Mouse (Mus musculus): ENCODE data around the gene Brdt. TPM values are rescaled to one million over a fixed set of nuclear protein-coding genes. Genes with fewer than 3 reads are reported as not detected.
A peak's percentile ranks its signal among the peaks of the same experiment; 100 is the strongest.
"Not testable (repeated sequence)": the region's sequence is repeated elsewhere in the genome, so short reads cannot be mapped to it uniquely, and the experiment has no call there.

The Brdt gene
- total RNA-seq, 2 experiments from 2014 or later: 2.6 to 3.5 TPM

DNA sequence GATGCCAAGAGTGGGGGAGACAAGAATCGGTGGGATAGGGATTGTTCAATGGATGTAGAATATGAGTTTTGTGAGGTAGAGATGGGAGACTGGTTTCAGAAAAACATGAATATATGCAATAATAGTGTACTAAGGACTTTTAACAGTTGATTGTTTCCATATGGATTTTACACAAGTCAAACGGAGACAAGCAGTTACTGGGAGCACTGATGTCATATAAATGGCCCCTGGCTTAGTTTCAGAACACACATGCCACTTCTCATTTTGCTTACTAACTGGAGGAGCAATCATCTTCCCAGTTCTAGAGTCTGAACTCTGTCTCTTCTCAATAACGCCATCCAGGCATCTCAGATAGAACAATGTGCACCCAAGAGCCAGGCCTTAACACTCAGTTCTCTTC is 9.4 kb downstream of the Brdt start:
- DNase-seq: no peak

DNA sequence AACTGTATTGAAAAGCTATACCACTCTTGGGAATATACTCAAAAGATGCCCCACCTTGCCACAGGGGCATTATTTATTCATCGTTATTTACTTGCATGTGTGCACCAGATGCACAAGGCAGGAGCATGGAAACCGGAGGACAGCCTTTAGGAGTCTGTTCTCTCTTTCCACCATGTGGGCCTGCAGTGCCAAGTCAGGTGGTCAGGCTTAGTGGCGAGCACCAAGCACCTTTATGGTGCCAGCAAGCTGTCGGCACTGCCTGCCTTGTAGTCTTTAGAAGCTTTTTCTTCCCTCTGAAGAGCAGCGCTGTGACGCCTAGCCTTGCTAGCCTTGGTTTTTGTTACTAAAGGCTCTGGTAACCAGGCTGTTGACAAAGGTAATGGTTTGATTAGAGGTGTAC is 11.9 kb downstream of the Brdt start:
- no peak for DNase-seq

DNA sequence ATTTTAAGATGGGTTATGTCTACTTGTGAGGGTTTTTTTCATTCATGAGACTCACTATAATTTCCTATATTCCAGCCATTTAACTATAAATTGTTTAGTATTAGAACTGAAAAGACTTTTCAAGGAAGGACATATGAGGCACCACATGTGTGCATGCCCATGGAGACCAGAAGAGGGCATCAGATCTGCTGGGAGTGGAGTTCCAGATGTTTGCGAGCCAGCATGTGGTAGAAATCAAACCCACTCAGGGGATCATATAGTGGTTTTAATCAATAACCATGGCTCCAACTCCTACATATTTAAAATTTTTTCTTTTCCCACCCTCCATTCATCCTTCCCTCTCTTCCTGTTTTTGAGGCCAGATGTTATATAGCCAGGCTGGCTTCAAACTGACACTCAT is 15.3 kb downstream of the Brdt start:
- no peak for DNase-seq

DNA sequence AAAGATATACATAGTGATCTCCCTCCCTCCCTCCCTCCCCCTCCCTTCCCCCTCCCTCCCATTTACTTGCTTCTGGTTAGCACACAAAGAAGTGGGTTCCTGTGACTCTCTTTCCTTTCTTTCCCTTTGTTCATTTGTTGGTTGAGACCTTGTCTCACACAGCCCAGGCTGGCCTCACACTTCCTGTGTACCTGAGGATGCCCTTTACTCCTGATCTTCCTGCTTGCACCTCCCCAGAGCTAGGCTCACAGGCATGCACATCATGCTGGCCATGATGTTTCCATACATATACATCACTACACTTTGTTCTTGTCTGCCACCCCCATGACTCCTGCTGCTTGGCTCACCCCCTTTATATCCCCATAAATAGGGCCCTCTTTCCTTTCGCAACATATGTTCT is 21.6 kb downstream of the Brdt start:
- DNase-seq: no peak

DNA sequence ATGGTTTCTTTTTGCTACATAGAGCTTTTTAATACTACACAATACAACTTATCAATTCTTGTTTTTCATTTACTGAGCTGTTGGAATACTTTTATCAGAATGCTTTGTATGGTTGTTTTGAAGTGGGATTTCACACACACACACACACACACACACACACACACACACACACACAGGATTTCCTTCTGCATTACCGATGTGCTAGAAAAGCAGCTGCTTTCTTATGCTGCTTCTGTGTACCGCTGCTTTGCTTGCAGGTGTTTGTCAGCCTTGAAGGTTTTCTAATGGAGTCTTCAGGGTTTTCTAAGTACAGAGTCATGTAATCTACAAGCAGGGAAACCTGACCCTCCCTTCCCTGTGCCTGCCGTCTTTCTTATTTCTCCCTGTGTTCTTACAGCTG is 23.0 kb downstream of the Brdt start:
- no peak for DNase-seq

DNA sequence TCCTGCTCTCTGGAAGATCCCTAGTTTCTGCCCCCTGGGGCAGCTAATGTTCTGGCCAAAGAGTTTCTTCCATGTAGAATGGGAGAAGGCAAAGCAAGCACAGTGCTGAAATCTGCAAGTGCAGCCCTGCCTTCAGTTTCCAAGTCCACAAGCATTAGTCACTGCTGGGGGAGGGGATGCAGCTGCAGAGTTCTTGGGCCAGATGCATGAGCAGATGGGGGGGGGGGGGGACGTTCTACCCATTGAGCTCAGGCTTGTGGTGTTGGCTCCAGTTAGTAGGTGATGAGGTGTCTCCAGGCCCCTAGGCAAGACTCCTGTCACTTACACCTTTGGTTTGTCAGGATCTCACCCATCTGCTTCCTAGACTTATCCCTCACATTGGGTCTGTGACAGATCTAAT is 24.8 kb downstream of the Brdt start:
- peak; percentile 28 for DNase-seq

DNA sequence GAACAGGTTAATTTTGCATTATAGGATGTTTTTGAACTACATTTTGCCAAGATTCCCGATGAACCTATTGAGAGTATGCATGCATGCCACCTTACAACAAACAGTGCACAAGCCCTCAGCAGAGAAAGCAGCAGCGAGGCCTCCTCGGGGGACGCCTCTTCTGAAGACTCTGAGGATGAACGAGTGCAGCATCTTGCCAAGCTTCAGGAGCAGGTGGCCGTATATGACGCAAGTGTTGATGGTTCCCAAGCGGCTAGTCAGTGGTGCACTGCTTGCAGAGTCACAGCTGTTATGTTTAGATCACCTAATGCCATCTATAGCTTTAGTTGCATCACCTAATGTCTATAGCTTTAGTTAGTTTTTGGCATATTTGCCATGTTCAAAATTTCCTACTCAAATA is 26.8 kb downstream of the Brdt start:
- no peak for DNase-seq

DNA sequence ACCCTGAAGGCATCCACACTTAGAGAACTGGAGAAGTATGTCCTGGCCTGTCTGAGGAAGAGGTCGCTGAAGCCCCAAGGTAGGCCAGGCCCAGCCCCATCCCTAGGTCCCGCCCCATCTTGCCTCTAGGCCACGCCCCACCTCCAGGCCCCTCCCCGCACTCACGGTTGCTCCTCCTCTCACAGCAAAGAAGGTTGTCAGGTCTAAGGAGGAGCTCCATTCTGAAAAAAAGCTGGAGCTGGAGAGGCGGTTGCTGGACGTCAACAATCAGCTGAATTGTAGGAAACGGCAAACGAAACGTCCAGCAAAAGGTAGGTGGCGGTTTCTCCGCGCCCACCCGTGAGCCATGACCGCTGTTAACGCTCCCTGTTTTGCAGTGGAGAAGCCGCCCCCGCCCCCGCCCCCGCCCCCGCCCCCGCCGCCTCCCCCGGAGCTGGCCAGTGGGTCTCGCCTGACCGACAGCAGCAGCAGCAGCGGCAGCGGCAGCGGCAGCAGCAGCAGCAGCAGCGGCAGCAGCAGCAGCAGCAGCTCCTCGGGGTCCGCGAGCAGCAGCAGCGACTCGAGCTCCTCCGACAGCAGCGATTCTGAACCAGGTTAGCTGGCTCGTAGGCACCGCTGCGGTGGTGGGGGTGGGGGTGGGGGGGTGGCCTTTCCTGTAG is 28.6 kb downstream of the Brdt start:
- DNase-seq: peak; percentile 95

DNA sequence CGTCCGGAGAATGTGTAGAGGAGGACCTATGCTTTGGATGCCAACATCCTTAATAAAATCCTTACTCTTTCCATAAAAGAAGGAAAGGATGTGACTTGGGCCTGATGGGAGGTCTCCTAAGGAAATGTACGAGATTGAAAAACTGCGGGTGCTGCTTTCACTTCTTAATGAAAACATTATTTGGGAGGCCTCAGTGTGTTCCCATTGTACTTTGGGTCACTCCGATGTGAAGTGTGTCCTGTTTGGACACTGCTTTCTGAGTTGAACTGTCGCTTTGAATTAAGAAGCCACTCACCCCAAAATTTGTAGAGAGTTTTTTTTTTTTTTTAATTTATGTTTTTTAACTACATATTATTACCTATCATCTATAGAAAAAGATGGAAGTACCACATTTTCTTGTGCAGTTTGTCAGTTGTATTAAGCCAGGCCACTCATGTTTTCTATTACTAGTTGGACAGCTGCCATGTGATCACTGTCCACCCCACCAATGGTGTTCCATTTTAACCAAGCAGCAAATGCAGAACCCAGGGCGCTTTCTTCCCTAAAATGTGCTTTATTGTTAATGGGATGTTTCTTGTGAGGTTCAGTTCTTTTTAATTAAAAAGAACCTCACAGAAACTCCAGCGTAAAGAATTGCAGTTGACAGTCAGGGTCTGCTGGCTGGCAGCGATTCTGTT is 29.2 kb downstream of the Brdt start:
- DNase-seq: peak; percentile 8

DNA sequence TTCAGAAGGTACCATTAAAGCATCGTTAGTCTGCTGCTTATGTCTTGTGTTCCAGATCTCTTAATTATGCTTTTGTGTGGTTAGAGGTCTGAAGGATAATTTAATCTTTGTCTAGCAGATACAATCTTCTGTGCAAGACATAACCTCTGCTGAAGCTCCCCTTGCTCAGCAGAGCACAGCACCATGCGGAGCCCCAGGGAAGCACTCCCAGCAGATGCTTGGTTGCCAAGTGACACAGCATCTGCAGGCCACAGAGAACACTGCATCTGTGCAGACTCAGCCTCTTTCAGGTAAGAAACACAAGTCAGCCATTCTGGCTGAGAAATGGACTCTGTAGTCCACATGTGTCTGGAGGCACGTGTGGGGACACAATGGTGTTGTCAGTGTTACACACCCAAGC is 39.1 kb downstream of the Brdt start:
- no peak for DNase-seq

DNA sequence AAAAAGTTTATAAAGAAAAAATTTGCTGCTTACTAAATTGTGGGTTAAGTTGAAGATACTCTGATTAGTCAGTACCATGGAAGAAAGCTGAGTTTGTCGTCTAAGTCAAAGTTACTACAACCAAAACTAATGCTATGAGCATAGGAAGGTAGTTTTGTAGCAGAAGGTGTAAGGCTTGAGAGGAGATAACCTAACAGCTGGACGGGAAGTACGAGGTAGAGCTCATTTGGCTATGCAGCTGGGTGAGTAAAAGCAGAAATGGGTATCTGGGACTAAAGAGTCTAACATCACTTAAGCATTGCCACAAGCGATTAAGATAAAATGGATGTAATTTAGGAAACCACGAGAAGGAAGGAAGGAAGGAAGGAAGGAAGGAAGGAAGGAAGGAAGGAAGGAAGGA is 40.4 kb downstream of the Brdt start:
- no peak for DNase-seq

DNA sequence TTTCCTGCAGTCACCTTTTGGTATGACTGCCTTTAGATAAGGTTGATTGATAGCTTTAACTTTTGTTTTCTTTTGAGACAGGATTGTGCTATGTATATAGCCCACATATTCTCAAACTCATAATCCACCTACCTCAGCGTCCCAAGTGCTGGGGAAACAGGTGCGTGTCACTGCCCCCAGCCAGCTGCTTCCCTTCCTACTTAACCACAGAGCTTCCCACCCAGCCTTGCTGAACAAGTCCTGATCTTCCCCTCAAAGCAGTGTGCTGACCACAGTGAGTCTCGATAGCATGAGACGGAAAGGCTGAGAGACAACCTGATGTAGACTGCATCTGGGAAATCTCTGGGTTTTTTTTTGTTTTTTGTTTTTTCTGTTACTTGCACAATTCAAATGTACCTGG is 42.3 kb downstream of the Brdt start:
- DNase-seq: no peak

DNA sequence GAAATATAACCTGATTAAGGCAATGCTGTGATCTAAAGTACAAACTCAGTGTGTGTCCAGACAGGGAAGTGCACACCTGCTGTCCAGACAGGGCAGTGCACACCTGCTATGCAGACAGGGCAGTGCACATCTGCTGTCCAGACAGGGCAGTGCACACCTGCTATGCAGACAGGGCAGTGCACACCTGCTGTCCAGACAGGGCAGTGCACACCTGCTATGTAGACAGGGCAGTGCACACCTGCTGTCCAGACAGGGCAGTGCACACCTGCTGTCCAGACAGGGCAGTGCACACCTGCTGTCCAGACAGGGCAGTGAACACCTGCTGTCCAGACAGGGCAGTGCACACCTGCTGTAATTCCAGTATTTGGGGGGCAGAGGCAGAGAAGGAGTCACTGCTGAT is 55.5 kb downstream of the Brdt start:
- DNase-seq: not testable (repeated sequence)

DNA sequence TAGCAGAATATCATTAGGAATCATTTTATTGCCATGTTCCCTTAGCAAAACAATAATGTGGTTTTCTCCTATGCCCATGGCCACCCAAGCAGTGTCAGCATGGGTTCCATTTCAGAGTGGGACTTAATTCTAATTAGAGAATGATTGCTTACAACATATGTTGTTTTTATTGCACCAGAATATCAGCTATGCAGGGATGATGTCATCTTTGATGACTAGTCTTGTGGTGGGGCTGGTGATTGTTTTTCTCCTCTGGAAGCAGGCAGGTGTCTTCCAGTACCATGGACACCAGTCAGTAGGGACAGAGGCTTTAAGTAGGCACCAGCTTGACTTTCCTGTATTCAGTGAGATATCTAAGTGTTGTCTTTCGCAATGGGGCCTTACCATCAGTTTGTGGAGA is 56.8 kb downstream of the Brdt start:
- no peak for DNase-seq

DNA sequence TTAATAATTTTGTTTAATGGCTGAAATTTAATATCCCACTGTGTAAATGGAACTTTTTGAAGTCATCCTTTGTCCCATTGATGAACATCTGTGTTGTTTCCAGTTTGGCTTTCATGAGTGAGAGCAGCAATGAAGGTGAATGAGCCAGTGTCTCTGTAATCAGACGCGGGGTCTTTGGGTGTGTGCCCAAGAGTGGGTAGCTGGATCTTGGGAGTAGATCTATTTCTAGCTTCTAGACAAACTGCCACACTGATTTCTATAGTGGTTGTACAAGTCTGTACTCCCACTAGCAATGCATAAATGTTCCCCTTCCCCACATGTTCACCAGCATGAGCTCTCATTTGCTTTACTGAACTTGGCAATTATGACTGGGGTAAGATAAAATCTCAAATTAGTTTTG is 58.4 kb downstream of the Brdt start:
- DNase-seq: no peak

DNA sequence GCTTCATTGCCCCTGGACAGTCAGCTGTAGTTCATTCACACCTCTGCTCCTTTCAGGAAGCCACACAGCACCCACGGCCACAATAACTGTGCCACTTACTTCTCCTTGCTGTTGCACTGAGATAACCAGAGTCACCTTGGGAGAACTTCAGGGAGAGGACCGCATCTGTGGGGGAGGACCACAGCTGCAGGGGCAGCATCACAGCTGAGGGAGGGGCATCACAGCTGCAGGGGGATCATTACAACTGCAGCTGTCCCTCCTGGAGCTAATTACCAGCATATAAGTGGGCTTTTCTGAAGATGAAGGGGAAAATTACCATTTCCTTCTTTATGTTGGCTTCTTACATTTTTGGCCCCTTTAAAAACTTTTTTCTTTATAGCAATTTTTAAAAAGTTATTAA is 63.5 kb downstream of the Brdt start:
- DNase-seq: no peak

DNA sequence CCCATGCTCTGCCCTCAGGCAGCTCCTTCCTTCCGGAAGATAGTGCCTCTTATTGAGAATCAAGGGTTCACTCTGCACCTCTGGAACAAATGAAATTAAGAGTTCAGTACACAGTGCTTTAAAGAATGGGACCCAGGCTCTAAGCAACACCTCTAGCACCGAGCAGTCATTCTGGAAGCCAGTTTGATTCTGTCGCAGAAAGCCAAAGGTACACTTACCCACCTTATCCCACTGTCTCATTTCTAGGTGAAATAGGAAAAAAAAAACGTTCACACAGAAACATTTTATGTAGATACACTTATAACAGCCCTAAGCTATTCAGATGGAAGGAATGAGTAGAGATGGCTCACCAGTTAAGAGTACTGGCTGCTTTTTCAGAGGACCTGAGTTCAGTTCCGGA is 71.5 kb downstream of the Brdt start, which contains the start of gene Ephx4:
Gene Ephx4 (plus strand): TSS at position 301 of the 400 bp plus-strand sequence.
- no peak for DNase-seq

DNA sequence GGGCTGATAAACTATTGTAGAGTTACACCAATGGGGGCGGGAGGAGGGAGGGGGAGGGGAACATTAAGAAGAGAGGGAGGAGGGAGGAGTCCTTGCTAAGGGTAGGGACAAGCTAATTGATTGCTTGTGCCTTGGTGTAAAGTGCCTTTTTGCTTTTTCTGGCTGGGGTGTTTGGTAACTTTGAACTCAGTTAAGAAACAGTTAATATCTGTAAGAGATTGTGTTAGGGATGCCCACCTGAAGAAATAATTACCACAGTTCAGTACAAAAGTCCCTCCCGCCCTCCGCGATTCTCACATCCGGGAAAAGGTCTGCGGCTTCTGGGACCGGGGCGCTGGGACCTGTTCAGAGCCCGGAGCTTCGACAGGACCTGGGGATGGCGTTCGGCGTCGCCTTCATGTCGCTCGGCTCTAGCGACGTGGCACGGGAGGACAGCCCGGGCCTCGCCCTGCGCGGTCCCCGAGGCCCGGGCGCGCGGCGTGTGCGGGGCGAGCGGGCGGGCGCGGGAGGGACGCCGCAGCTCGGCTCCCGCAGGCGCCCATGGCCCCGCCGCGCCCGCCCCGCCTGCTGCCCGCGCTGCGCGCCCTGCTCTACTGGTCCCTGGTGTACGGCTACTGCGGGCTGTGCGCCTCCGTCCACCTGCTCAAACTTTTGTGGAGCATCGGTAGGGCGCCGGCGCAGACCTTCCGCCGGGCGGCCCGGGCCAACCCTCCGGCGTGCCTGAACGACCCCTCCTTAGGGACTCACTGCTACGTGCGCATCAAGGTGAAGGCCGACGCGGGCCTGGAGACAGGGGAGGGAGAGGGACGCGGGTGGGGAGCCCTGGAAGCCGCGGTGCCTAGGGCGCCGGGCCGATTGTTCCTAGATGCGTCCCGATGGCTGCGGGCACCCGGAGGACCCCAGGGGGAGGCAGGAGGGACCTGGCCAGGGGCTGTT is 72.3 kb downstream of the Brdt start:
- DNase-seq: peak; percentile 42

DNA sequence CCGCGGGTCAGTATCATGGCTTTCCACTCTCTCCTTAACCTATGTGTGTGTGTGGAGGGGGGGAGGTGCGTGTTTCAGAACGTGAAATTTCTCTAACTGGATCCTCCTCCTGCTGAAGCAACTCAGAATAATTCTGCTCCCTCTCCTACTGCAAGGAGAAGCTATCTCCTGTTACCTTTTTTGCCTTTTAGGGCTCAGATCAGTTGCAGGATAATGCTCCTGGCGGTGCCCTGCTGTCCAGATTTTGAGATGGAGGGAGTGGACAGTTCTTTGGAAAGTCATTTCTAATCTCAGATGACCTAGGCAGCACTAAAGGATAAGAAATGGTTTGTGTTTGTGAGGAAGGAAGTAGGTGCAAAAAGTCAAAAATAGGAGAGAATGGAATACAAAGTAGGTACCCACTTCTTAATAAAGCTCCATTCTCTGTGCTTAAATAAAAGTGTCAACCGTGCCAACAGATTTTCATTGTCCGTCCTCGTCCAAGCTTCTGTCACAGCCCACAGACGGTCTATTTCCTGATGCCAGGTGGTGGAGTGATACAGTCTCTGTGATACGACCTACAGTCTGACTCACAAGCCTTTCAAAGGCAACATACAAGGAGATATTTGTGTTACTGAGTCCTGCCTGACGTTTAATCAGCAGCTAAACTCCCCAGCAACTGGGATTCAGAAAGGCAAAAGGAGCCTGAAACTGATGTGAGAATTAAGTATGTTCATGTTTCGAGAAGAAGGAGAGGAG is 73.2 kb downstream of the Brdt start:
- no peak for DNase-seq

DNA sequence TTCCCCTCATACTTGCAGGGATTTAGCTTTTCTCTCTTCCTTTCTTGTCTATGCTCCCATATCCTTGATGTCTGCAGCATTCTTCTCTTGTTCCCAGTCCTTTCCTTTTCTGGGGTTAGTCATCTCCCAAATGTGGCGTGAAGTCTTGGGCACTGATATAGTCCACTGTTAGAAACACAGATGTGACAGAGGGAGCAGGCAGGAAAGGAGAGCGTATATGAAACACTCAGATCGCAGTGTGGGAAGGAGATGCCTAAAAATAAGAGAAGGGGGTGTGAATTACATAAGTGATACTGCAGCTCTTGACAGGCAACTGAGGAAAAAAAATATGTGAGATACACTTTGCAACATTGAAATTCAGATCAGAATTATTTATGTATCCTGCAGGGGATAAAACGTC is 74.4 kb downstream of the Brdt start:
- DNase-seq: no peak

DNA sequence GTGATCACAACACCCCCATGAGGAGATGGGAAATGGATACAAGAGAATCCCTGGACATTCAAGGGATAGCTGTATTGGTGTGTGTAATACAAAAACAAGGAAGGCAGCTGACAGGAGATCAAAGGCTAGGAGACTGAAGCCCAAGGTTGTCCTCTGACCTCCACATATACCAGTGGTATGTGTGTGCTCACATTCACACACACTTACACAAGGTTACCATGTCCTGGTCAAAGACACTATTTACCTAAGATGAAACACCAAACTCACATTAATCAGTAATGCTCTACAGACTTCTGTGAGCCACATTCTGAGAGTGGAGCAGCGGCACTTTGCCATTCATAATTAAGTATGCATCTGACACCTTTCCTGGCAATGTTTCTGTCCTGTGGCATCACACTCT is 79.3 kb downstream of the Brdt start:
- DNase-seq: no peak

DNA sequence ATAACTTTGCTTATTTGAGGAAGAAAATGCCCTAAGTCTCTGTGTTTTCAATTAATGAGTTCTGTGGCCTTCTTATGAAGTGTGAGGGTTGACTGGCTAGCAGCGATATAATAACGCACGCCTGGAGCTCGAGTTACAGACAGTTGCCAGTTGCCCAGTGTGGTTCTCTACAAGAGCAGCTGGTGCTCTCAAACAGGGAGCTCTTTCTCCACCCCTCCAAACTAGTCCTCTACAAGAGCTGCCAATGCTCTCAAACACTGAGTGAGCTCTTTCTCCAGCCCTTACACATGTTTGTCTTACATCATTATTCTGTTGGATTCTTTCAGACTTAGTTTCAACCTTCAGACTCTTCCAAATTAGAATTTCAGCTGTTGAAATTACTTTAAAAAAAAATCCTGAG is 80.4 kb downstream of the Brdt start:
- DNase-seq: no peak

DNA sequence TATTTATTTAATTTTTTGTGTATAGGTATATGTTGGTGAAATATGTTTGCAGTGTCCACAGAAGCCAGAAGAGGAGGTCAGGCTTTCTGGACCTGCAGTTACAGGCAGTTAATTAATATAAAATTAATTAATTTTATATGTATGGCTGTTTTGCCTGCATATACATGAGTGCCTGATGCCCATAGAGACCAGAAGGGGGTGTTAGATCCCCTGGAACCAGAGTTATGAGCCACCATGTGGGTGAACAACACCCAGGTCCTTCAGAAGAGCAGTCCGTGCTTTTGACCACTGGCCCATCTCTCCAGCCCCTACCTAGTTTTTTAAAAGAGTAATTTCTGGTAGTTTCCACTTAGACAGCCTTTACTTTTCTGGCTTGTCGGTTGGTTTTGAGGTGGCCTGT is 81.3 kb downstream of the Brdt start:
- DNase-seq: no peak

Measured in adrenal gland, postnatal 10 days (tissue).